Mouse (Mus musculus) testis, adult 2 months (tissue): ENCODE measurements at regions not wholly inside any gene's neighbourhood (a gene's known extent, or its start where the extent isn't known, plus 50 kb on each side); places are given as distances from the start of the nearest gene placed in this dataset.

Experiments used
- CTCF ChIP-seq: fragments of 200-500 bp; IDR thresholded peaks from 2 replicates; pipeline ENCODE4 v1.5.1; 2012; ENCODE audit warnings: low read depth, mild to moderate bottlenecking, inconsistent platforms, low read length, moderate library complexity; ENCODE audit not compliant: control insufficient read depth, insufficient read depth, insufficient replicate concordance
- POLR2A ChIP-seq: fragments of 200-500 bp; IDR thresholded peaks from 2 replicates; pipeline ENCODE4 v1.6.1; 2012; ENCODE audit warnings: low read depth, mild to moderate bottlenecking, inconsistent platforms, low read length, moderate library complexity; ENCODE audit not compliant: control insufficient read depth

DNA sequence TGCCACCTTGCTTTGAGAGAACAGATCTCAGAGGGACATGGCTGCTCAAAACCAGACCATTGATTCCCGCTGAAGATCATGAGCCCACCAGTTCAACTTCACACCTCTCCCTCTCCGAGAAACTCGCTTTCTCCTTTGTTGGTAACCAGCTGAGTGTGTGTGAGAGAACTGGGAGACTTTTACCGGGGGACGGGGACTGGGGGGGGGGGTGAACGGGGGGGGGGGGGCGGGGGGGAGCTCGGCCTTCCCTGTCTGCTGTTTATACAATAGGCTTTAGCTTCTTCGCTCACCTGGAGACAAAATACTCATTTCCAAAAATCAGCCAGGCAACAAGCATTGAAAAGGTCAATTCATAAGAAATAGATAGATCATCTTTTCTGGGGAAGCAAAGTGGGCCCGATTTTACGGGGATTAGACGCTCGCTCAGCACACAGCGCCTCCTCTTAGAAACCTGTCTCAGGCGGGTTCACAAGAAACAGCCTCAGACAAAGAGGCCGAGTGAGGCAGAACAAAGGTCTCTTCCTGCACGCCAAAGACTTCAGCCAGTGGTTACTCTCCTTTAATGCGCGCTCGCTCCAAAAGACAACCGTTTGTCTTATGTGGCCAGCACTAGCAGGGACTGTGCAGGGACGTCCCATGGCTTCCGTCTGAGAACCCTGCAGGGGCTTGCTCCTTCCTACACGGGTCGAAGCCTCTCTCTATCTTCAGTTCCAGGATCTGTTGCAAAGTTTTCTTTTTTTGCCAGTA lies 202.7 kb downstream of the Irs2 start:
- TF ChIP-seq POLR2A, result no peak
- no peak for TF ChIP-seq CTCF
